Mouse (Mus musculus): ENCODE measurements around the gene Fcho2.
A peak's percentile ranks its signal among the peaks of the same experiment; 100 is the strongest.

Gene Fcho2

DNA sequence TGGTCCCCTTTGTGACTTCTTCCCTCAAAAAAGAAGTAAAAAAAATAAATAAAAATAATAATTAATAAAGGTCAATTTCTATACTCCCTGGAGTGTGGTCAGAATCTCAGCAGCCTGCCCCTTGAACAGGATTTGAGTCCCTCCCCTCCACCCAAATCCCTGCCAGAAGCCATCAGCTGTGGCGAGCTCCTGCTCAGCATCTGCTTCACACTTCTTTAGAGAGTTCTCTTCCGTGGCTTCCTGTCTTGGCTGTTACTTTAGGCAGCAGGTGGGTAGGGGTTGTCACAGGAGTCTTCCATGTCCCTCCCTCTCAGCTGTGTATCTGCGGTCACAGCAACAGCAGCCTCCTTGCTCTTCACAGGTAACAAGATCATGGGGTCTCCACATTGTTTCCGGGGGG lies 109.7 kb downstream of the Fcho2 start:
- no peak for DNase-seq

DNA sequence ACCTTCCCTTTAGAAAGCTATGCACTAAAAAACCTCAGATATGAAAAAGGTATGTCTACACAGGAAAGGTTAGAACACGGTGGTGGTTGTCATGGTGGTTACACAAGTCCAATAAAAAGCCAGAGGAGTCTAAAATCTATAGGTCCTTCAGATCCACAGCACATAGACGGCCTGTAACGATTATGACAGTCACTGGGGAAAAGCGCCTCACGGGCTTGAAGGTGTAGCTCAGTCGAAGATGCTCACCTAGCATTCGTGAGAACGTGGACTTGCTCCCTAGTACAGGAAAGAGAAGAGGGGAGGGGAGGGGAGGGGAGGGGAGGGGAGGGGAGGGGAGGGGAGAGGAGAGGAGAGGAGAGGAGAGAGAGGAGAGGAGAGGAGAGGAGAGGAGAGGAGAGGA lies 111.5 kb downstream of the Fcho2 start:
- DNase-seq = no peak

DNA sequence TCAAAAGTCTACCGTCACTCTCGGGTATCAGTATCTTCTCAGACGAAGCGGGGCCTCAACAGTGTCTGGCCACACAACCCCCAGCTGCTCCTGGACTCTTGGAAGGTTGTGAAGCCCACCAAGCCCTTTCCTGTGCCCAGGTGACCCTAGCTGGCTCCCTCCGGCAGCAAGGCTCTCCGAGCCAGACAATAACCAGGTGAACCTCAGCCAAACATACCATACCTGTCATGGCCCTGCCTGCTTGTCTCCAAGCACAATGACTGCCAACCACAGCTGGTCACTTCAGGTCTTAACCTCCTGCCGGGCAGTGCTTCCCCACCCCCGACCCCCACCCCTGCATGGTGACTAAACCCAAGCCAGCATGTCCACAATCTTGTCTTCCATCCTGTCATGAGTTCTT lies 112.9 kb downstream of the Fcho2 start:
- DNase-seq = no peak

DNA sequence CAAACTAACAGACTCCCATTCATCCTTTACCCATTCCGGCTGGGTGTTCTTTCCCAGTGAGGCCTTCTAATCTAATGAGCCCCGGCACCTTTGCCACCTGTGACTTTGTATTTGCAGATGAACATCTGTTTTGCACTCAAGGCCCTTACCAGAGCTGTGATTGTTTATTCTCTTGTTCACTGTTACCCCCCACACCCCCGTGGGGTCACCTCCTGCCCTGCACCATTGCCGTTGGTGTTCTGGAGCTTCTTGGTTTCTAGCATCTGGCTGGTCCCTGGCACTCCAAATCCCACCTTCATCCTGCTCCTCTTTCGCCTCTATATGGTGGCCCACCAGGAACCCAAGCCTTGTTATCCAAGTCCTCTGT lies 114.0 kb downstream of the Fcho2 start:
- peak; percentile 1 for DNase-seq

DNA sequence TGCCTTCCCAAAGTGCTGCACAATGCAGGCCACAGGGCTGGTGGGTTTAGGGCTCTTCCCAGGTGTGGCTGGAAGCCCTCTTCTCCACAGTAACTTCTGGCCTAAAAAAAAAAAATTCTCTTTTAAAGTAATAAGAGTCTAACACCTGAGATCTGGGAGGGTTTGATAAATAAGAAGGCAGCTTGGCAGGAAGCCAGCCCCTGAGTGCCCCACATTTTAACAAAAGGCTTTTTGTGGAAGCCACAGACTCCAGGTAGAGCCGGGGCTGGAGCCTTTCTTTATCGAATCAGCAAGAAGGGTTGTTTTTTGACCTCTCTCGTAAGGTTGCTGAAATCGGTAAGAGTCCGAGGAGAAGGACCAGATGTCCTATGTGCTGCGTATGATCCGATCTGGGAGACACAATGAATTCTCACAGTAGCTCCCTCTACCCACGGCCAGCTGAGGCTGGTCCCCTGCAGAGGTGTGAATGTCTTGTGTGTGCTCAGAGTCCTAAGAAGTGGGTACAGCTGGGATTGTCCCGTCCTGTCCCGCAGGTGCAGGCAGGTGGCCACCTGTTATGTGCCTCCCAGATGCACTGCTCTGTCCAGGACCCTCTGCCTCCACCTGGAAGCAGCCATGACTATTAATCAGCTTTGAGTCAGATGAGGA lies 114.5 kb downstream of the Fcho2 start:
- DNase-seq = peak; percentile 2

DNA sequence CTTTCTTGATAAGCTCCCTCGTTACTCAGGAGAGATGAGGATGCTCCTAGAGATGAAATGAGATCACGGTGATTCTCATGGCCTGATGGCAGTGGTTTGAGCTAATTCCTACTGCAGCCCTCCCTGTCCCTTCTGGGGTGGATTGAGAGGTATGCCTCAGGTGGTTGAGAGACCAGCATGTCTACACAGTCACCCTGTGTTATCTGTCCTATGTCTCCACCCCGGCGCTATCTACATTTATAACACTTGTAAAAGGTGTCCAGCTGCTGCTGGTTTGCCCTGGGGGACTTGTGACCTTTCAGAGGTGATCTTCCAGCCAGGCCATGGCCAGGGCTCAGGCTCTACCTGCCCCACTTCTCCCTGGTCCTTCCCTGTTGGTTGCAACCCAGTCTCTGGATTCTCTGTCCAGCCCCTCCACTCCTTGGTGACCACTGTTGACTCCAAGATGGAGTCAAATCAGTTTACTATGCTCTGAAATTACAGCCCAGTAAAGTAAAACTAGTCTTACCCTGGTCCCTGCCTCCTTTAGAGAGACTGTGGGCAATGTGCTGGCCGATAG lies 115.2 kb downstream of the Fcho2 start:
- no peak for DNase-seq

DNA sequence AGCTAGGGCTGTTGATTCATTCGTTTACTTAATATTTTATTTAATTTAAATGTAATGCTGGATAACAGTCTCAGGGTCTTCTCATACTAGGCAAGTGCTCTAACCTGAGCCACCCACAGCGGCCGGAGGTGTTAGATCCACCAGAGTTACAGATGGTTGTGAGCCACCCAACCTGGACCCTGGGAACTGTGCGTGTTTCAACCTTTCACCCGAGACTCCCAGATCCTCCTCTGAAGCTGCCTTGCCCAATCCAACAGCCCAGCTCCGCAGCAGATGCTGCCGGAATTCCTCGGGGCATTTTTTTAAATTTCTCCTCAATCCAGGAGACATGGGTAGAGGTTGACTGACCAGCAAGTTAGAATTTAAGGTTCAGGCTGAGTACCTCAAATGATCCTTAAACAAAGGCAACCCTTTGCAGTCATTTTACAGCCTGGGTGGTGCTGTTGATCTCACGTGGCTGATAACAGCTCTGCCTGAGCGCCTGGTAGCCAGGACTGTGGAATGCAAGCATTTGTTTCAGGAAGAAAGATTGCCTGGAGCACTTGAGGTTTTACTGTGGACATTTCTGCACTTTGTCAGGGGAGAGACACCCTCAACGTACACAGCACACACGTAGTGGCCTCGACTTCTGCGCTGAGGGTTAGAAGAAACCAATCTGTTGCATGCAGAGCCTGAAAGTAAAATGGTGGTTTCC lies 116.1 kb downstream of the Fcho2 start:
- peak; percentile 2 for DNase-seq

DNA sequence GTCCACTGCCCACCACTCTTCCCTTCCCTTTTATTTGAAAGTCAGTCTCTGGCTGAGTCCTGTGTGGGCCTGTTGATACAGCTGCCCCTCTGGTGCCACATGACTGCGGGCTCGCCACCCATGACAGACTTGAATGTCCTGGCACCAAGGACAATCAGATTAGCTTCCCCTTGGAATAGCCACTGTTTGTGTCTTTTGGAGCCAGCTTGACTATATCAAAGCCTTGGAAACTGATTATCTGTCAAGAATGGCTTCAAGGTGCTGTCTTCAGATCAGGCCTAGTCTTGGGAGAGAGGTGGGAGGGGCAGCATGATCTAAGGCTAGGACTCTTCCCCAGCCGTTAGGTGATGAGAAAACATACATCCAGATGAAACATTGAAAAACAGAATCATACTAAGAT lies 118.5 kb downstream of the Fcho2 start:
- DNase-seq = no peak

DNA sequence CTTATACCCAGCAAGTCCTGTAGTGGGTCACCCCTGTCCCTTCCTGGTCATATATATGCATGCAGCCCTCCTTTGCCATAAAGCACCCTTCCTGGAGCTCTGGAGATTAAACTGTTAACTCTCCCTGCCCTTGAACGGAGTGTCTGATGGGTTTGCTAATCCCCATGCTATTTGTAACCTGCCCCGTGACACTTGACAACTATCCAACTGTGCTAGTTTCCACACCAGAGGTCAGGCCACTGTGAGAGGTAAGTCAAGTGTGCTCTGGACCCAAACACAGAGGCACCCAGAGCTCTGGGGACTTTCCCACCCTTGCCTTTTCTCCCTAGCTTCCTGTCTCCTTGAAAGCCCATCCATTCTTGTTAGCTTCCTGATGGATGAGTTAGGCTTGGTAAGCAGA lies 119.7 kb downstream of the Fcho2 start:
- DNase-seq = peak; percentile 3

DNA sequence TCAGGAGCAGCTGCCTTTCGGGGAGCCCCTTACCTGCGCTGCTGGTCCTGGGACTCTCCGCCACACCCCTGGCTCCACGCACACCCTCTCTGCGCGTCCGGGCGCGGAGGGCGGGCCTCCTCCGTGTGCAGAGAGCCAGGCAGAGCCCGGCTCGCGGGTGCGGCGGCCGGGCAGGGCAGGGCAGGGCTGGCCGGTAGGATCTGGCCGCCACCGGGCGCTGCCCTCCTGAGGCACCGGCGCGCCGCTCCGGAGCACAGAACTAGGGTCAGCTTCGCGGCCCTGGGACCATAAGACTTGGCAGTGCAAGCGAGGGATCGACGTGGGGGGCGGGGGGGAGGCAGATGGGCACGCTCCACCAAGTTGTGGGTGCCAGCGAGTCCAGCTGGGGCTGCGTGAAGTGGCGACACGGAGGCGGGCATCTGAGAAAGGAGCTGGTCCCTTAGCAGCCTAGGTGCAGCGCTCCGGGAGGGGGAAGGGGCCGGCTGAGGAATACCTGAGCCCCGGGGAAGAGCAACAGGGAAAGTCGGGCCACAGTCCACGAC lies 120.4 kb downstream of the Fcho2 start, which contains the start of gene Tmem171:
Tmem171 (minus strand) TSS at position 62 of the 542 bp plus-strand sequence.
- DNase-seq = peak; percentile 3

DNA sequence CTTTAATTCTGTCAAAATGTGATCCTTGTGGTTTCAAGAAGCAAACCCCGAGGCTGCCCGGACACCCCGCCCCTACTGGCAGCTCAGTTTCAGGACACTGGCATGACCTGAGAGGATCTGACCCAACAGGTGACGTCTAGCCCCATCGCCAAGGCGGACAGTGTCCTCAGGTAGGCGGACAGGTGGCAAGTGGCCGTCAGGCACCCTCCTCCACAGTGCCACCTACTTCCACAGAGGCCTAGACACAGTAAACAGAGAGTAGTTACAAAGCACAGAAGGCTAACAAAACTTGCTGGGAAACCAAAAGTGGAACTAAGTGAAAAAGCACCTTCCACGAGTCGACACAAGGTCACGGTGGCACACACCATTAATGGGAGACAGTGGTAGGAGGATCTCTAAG lies 121.9 kb downstream of the Fcho2 start:
- DNase-seq = peak; percentile 2

DNA sequence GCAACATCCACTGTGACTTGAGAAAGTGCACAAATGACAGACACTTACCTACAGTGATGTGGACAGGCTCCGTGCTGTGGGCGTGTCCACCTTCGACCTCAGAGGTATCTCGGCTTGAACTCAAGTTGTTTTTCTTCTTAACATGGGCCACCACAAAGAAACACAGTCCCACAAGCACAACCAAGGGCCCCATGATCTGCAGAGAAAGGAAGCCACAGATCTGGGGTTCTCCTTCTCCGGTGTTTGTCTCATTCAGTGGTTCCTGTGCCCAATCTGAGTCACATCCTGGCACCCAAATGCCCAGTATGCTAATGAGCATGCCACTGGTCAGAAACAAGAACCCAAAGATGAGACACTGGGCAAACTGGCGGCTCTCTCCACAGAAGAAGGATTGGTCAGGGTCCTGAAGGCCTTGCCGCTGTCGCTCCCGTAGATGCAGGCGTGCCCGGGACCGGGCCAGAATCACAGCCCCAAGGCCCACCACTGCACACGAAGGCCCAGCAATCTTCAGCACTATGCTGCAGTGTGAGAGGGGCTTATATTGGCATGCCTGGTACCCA lies 123.2 kb downstream of the Fcho2 start:
- DNase-seq = peak; percentile 2

DNA sequence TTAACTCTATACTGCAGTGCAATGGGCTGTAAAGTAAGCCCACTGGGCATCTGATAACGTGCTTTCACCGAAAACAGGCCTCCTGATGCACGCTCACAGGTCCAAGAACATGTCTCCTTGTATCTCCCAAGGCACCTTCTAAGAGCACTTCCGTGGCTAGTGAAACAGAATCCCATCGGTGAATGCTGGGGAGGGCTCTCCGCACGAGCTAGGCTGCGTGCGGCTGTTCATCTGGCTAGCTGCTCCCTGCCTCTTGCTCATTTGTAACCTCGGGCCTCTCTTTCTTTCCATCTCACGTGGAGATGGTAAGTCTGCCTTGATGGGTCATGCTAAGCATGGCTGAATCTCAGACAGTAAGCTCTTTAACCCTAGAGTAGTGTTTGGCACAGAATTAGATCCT lies 124.4 kb downstream of the Fcho2 start:
- DNase-seq = no peak

DNA sequence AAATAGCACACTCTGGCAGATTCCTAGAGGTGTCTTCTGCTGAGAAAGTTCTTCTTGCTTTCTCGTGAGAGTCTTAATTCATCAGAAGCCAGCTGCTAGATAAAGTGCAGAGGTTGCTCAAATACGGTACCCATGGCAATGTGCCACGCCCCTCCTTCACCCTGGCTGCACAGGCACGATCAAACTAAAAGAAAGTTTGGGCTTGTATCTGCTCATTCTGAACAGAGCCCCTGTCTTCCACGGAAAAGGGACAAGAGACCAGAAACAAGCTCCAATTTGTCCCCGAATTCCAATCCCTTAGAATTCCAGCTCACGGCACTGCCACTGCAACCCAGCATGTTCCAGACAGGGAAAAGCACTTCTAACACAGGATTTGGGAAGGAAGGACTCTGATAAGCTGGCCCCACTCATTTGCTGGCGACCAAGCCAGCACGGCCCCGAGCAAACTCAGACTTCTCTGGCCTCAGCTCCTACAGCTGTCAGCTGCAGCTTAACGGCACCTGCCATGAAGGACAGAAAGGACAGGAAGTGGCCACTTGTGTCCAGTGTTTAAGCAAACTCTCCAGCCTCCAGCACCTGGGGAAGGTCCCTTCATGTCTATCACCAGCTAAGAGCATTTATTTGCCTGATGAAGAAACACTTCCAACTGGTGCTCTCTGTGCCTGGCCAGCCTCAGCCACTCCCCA lies 125.5 kb downstream of the Fcho2 start:
- DNase-seq = no peak

DNA sequence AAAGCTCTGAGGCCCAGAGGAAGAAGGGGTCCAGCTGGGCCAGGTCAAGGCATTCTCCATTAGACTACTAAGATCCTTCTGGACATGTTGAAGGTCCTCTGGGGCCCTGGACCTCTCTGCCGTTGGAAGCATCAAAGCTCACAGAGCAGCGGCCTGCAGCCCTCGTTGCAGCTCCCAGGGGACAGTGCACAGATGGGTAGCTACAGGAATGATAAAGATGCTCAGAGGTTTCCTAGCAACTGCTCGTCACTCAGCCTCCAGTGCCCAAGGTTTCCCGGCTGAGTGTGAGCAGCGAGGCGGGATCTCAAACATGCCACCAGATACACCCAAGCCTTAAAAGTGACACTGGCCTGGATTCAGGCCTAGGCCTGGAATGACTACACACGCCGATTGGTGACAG lies 127.3 kb downstream of the Fcho2 start:
- DNase-seq = no peak

DNA sequence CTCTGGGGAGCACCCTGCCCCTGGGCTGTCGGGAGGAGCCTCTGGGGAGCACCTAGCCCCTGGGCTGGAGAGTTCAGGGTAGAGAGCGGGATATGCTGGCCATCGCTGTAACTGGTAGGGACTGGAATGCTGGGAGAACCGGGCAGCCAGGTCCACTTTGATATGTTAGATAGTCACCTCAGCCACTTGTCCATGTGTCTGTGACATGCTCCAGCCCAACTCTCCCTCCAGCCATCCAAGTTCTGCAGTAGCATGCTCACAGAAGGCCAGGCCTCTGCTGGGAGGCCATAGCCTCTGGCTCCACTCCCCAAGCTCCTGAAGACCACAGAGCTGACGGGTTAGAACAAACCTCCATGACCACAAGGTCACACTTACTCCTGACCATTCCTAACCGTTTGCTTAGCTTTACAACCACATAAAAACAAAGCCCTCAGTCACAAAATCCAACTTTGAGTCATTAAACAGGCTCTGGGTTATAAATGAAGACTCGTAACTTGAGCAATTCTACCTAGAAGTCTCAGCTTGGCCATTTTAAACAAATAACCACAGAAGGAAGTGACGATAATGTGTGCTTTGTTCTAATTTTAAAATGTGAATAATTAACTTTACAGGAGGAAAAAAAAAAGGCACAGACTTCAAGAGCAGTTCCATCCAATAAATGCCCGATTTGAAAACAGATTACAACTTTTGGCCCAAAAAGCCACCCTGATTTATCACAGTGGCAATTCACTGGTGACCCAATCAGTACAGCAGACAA lies 130.9 kb downstream of the Fcho2 start:
- no peak for DNase-seq

DNA sequence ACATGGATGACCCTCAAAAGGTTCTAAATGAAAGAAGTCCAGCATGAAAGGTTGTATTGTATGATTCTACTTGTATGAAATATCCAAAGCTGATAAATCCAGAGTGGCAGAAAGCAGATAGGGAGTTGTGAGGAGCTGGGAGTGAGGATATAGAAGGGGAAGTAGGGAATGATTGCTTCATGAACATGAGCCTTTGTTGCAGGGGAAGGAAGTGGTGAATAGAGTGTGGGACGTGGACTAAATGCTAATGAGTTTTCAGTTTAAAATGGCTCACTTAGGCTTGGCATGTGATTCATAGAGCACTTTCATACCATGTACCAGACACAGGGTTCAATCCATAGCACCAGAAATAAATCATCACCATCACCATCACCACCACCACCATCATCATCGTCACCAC lies 131.8 kb downstream of the Fcho2 start:
- no peak for DNase-seq

DNA sequence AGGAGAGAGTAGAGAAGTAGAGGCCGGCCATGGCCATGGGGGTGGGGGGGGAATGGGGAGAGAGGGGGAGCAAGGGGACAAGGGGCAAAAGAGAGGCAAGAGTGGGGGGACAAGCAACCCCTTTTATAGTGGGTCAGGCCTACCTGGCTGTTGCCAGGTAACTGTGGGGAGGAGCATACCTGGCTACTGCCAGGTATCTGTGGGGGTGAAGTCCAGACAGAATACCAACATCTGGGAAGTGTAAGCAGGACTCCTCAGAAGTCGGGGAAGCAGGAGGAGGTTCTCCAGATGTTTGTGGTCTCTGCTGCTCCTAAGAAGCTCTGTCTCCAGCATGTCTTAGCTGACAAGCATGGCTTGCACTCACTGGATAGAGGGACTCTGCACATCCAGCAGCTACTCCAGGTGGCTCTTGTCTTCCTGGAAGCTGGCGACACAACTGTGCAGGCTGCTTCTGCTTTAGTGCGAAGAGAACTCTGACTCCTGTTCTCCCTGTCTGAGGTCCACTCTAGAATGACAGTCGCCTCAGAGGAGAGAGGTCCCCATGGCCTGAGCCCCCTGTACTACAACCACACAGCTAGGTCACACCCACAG lies 134.7 kb downstream of the Fcho2 start:
- DNase-seq = no peak

DNA sequence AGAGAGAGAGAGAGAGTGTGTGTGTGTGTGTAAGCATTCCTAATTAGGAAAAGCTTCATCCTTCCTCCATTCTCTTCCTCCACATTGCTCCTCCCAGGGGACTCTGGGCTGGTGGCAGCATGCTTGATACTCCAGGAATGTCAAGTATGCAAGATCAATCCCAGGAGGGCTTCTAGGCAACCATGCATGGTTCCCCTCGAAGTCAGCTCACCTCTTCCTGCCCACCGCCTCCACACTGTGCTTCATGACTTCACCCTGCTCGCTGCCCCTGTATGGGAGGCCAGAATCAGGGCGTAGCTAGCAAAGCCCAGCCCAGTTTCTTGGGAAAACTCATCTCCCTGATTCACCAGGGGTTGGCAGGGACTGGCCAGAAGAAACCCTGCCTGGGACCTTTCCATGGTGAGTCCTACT lies 135.6 kb downstream of the Fcho2 start:
- DNase-seq = no peak

DNA sequence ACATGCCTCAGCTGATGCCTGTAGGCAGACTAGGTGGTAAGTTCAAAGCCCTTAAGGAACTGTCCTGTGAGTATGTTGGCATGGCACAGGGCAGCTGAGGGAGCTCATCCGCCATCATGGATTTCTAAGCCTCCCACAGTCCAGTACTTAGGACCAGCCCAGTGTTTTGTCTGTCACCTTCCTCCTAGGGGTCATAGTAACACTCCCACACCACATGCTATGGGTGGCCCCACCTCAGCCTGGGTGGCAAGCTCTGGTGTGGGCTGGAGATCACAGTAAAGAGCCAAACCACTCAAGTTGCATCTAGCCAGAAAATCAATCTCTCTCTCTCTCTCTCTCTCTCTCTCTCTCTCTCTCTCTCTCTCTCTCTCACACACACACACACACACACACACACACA lies 136.0 kb downstream of the Fcho2 start:
- no peak for DNase-seq

DNA sequence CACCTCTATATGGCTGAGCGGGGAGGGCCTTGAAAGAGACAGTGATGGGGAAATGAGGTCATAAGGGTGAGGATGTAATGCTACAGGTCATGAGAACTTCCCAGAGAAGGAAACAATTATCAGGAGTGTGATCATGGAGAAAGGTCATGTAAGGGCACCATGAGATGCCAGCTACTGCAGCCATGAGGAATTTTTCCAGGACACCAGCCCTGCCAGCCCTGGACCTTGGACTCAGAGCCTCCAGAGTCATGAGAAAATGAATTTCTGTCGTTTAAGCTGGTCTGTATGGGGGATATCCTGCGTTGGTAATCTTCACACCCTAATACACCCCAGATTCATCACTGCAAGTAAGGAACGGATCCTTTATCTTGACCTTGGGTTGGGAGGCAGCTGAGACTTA lies 141.3 kb downstream of the Fcho2 start:
- no peak for DNase-seq
